Mouse (Mus musculus) embryonic facial prominence, embryonic 14.5 days (tissue): ENCODE results near the gene Stxbp6. TPM values are rescaled to one million over a fixed set of nuclear protein-coding genes. Genes with fewer than 3 reads are reported as not detected.

ENCODE experiments used
- ATAC-seq: fragments of 200-750 bp; cut with Nextera tagmentation; 2 replicates; pipeline ENCODE4 v1.8.0; 2017; ENCODE audit warnings: low read depth, moderate number of reproducible peaks, moderate TSS enrichment
- DNase-seq: peaks from one replicate; pipeline ENCODE4 v3.0.0-alpha.2; 2015; ENCODE audit warnings: low spot score
- H3K27ac ChIP-seq: fragments of 300-500 bp; sonication (generic); replicated peaks from 2 replicates; pipeline ENCODE4 v1.5.1; 2014; ENCODE audit warnings: low read depth, mild to moderate bottlenecking, low read length, moderate library complexity
- H3K27me3 ChIP-seq: fragments of 300-500 bp; sonication (generic); replicated peaks from 2 replicates; pipeline ENCODE4 v1.6.1; 2014; ENCODE audit warnings: low read length; ENCODE audit not compliant: control insufficient read depth, insufficient read depth
- H3K36me3 ChIP-seq: fragments of 300-500 bp; sonication (generic); 2 replicates; pipeline ENCODE4 v1.6.1; 2014; ENCODE audit warnings: low read length, mixed read lengths; ENCODE audit not compliant: control insufficient read depth, insufficient read depth
- H3K4me1 ChIP-seq: fragments of 300-500 bp; sonication (generic); 2 replicates; pipeline ENCODE4 v1.6.1; 2014; ENCODE audit warnings: antibody characterized with exemption, low read length; ENCODE audit not compliant: control insufficient read depth, insufficient read depth
- H3K4me2 ChIP-seq: fragments of 300-500 bp; sonication (generic); 2 replicates; pipeline ENCODE4 v1.6.1; 2014; ENCODE audit warnings: low read depth, mild to moderate bottlenecking, low read length, moderate library complexity, mixed read lengths
- H3K4me3 ChIP-seq: fragments of 300-500 bp; sonication (generic); 2 replicates; pipeline ENCODE4 v1.5.1; 2014; ENCODE audit warnings: low read depth, mild to moderate bottlenecking, low read length
- H3K9ac ChIP-seq: fragments of 300-500 bp; sonication (generic); 2 replicates; pipeline ENCODE4 v1.6.1; 2014; ENCODE audit warnings: low read depth, mild to moderate bottlenecking, low read length, moderate library complexity, mixed read lengths
- H3K9me3 ChIP-seq: fragments of 300-500 bp; sonication (generic); 2 replicates; pipeline ENCODE4 v1.6.1; 2016; ENCODE audit warnings: low read length; ENCODE audit not compliant: control insufficient read depth
- WGBS: fragments of 180-500 bp; shearing (Covaris S2); extraction: QIAGEN DNeasy Blood & Tissue Kit; methylation state at CpG from one replicate; pipeline ENCODE4 v1.1.7; 2014; 5-methylcytosine and 5-hydroxymethylcytosine counted together
- polyA plus RNA-seq: library from polyadenylated mRNA; unstranded; fragments of >200 nt; fragmentation: Nextera tagmentation; extraction: Ambion mirVana; gene quantifications from 2 replicates; pipeline ENCODE4 v1.2.1, GENCODE M21; 2014

Gene Stxbp6
- polyA plus RNA-seq, 1 experiment from 2014 or later: 7.5 TPM

GRCm38 (mm10) chr12:44997422-44997821, 77.1 kb downstream of the Stxbp6 start:
- H3K27ac ChIP-seq: no peak overlapping the region
- H3K9ac ChIP-seq: no peak overlapping the region
- no peak overlapping the region for H3K4me2 ChIP-seq
- H3K36me3 ChIP-seq: no peaks in the 10 kb centered on the region
- H3K4me1 ChIP-seq: no peaks in the 10 kb centered on the region
- no peaks in the 10 kb centered on the region for H3K9me3 ChIP-seq
- DNase-seq (no peak), ATAC-seq (no peak)
- H3K4me3 ChIP-seq: no peak overlapping the region
- H3K27me3 ChIP-seq: no peaks in the 10 kb centered on the region
- WGBS: 83% methylated on average over 4 of the region's 4 CpGs

GRCm38 (mm10) chr12:44996897-44997296, 77.6 kb downstream of the Stxbp6 start:
- no peaks in the 10 kb centered on the region for H3K4me1 ChIP-seq
- ATAC-seq (no peak), DNase-seq (no peak)
- H3K9me3 ChIP-seq: no peaks in the 10 kb centered on the region
- no peak overlapping the region for H3K4me2 ChIP-seq
- no peak overlapping the region for H3K27ac ChIP-seq
- H3K27me3 ChIP-seq: no peaks in the 10 kb centered on the region
- no peaks in the 10 kb centered on the region for H3K36me3 ChIP-seq
- no peak overlapping the region for H3K4me3 ChIP-seq
- H3K9ac ChIP-seq: no peak overlapping the region
- 90% methylated on average over 3 of the region's 3 CpGs for WGBS

GRCm38 (mm10) chr12:44996274-44996673, 78.2 kb downstream of the Stxbp6 start:
- ATAC-seq (no peak), DNase-seq (no peak)
- H3K4me3 ChIP-seq: no peak overlapping the region
- H3K4me1 ChIP-seq: no peaks in the 10 kb centered on the region
- H3K36me3 ChIP-seq: no peaks in the 10 kb centered on the region
- H3K4me2 ChIP-seq: no peak overlapping the region
- H3K9ac ChIP-seq: no peak overlapping the region
- no peak overlapping the region for H3K27ac ChIP-seq
- WGBS: 60% methylated on average over 2 of the region's 2 CpGs
- no peaks in the 10 kb centered on the region for H3K9me3 ChIP-seq
- no peaks in the 10 kb centered on the region for H3K27me3 ChIP-seq

GRCm38 (mm10) chr12:44993391-44993790, 81.1 kb downstream of the Stxbp6 start:
- DNase-seq: no peak

GRCm38 (mm10) chr12:44992847-44993246, 81.7 kb downstream of the Stxbp6 start:
- H3K36me3 ChIP-seq: no peaks in the 10 kb centered on the region
- no peak for ATAC-seq
- no peaks in the 10 kb centered on the region for H3K27me3 ChIP-seq
- no peak overlapping the region for H3K9ac ChIP-seq
- H3K9me3 ChIP-seq: no peaks in the 10 kb centered on the region
- no peak overlapping the region for H3K4me2 ChIP-seq
- no peak for DNase-seq
- no peak overlapping the region for H3K4me3 ChIP-seq
- H3K4me1 ChIP-seq: peaks cover 8% of the 10 kb centered on the region
- H3K27ac ChIP-seq: no peak overlapping the region
- whole genome bisulfite sequencing: 65% methylated on average over 4 of the region's 4 CpGs

More at GRCm38 (mm10) chr12:44993391-44993790, 81.1 kb downstream of the Stxbp6 start:
- Histone ChIP-seq H3K4me3 (no peak overlapping the region), H3K4me1 (peaks cover 8% of the 10 kb centered on the region), H3K4me2 (no peak overlapping the region), H3K9ac (no peak overlapping the region), H3K27ac (no peak overlapping the region), H3K9me3 (no peaks in the 10 kb centered on the region), H3K36me3 (no peaks in the 10 kb centered on the region), H3K27me3 (no peaks in the 10 kb centered on the region)
- ATAC-seq: no peak
- WGBS: 83% methylated on average over 3 of the region's 3 CpGs

GRCm38 (mm10) chr12:44990379-44990778, 84.1 kb downstream of the Stxbp6 start:
- no peak for DNase-seq

GRCm38 (mm10) chr12:44989011-44989410, 85.5 kb downstream of the Stxbp6 start:
- Histone ChIP-seq H3K27ac (no peak overlapping the region), H3K4me3 (no peak overlapping the region), H3K4me2 (no peak overlapping the region), H3K9ac (no peak overlapping the region), H3K4me1 (peaks cover 8% of the 10 kb centered on the region), H3K9me3 (no peaks in the 10 kb centered on the region), H3K36me3 (no peaks in the 10 kb centered on the region), H3K27me3 (no peaks in the 10 kb centered on the region)
- no peak for DNase-seq
- no peak for ATAC-seq
- 78% methylated on average over 4 of the region's 4 CpGs for WGBS

More at GRCm38 (mm10) chr12:44990379-44990778, 84.1 kb downstream of the Stxbp6 start:
- Histone ChIP-seq H3K36me3 (no peaks in the 10 kb centered on the region), H3K4me3 (no peak overlapping the region), H3K9ac (no peak overlapping the region), H3K4me1 (peaks cover 8% of the 10 kb centered on the region), H3K27ac (no peak overlapping the region), H3K4me2 (no peak overlapping the region), H3K27me3 (no peaks in the 10 kb centered on the region), H3K9me3 (no peaks in the 10 kb centered on the region)
- ATAC-seq: peak; percentile 53; the same call in 1 of the 2 replicates
- WGBS: 48% methylated on average over 9 of the region's 9 CpGs

- DNase-seq (no peak), ATAC-seq (no peak)
- Histone ChIP-seq H3K4me2 (no peak overlapping the region), H3K9ac (no peak overlapping the region), H3K4me1 (peaks cover 8% of the 10 kb centered on the region), H3K27ac (no peak overlapping the region), H3K4me3 (no peak overlapping the region), H3K36me3 (no peaks in the 10 kb centered on the region), H3K9me3 (no peaks in the 10 kb centered on the region), H3K27me3 (no peaks in the 10 kb centered on the region)
- WGBS: 63% methylated on average over 1 of the region's 1 CpGs
Observed at GRCm38 (mm10) chr12:44987762-44988161, 86.7 kb downstream of the Stxbp6 start.

GRCm38 (mm10) chr12:44979316-44979848, 95.1 kb downstream of the Stxbp6 start:
- H3K9ac ChIP-seq: no peak overlapping the region
- H3K27ac ChIP-seq: no peak overlapping the region
- no peaks in the 10 kb centered on the region for H3K36me3 ChIP-seq
- ATAC-seq: no peak
- DNase-seq: peak; percentile 18
- no peak overlapping the region for H3K4me3 ChIP-seq
- no peaks in the 10 kb centered on the region for H3K9me3 ChIP-seq
- H3K27me3 ChIP-seq: no peaks in the 10 kb centered on the region
- H3K4me1 ChIP-seq: no peaks in the 10 kb centered on the region
- 54% methylated on average over 5 of the region's 5 CpGs for WGBS
- H3K4me2 ChIP-seq: no peak overlapping the region
